Mouse (Mus musculus) small intestine, adult 2 months (tissue): ENCODE data around the gene Wt1.

Source experiments
- CTCF ChIP-seq: fragments of 200-500 bp; IDR thresholded peaks from 2 replicates; pipeline ENCODE4 v1.5.1; 2012; ENCODE audit warnings: low read depth, mild to moderate bottlenecking, control low read depth, inconsistent platforms, low read length, moderate library complexity, mixed read lengths; ENCODE audit not compliant: insufficient replicate concordance, insufficient read length; ENCODE audit errors: extremely low read depth
- POLR2A ChIP-seq: fragments of 200-500 bp; IDR thresholded peaks from 2 replicates; pipeline ENCODE4 v1.6.1; 2012; ENCODE audit warnings: low read depth, mild to moderate bottlenecking, control low read depth, inconsistent platforms, low read length, moderate library complexity

- TF ChIP-seq CTCF (no peak), POLR2A (no peak)
These were observed 13.1 kb downstream of the Wt1 start for GRCm38 (mm10) chr2:105139471-105139870.
